Mouse (Mus musculus): ENCODE measurements at regions not wholly inside any gene's neighbourhood (a gene's known extent, or its start where the extent isn't known, plus 50 kb on each side); places are given as distances from the start of the nearest gene placed in this dataset.

DNA sequence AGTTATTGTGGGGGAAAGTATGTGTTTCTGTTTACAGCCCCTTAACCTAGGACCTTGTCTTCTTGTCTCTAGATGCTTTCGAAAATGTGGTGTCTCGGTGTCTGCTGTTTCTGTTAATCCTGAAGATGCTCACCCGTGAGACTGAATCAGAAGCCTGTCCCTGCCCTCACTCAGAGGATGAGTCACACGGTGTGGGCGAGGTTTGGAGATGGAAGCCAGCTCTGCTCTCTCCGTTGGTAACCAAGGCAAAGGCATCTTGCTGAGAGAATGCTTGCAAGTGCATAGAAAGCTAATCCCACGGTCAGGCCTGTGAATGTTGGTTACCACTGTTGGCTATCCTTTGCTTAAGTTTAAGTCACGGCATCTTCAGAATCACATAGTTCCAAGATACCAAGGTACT, 72.9 kb upstream of the Scel start:
- Histone ChIP-seq H3K9me3 (ENCODE audit: low read length) (no peaks in the 10 kb centered on the region), H3K36me3 (ENCODE audit: insufficient read depth) (no peaks in the 10 kb centered on the region), H3K4me3 (ENCODE audit: low read depth, low read length) (no peak overlapping the region), H3K27ac (ENCODE audit: low read depth, low read length) (no peak overlapping the region), H3K4me2 (ENCODE audit: low read depth) (no peak overlapping the region), H3K27me3 (ENCODE audit: insufficient read depth, low read length) (no peaks in the 10 kb centered on the region), H3K9ac (no peak overlapping the region), H3K4me1 (ENCODE audit: insufficient read depth) (no peaks in the 10 kb centered on the region)
- no peak for TF ChIP-seq CTCF (IDR thresholded peaks at IDR 0.05; ENCODE audit: low read depth)
- ATAC-seq (peak; percentile 51; the same call in 1 of the 2 replicates), DNase-seq (no peak)
- 74% methylated on average over 8 of the region's 8 CpGs for WGBS

DNA sequence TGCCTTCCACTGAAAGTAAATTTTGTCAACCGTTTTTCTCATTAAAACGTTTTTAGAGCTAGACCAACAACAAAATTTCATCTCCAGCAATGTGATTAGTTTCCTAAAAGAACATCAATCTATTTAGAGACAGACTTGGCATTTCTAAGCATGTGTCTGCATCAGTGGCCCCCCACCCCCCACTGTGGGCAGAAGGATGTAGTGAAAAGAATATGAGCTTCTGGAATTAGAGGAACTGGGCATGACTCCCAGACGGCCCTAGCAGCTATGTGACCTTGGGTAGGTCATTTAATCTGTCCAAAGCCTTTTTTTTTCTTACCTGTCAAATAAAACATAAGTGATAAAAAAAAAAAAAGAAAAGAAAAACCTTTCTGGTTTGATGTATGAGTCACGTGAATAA, 78.9 kb upstream of the Scel start:
- H3K4me2 ChIP-seq (ENCODE audit: low read depth) = no peak overlapping the region
- H3K4me3 ChIP-seq (ENCODE audit: low read depth, low read length) = no peak overlapping the region
- WGBS = 58% methylated on average over 4 of the region's 4 CpGs
- no peak for DNase-seq
- no peaks in the 10 kb centered on the region for H3K9me3 ChIP-seq (ENCODE audit: low read length)
- no peak overlapping the region for H3K9ac ChIP-seq
- no peak for TF ChIP-seq CTCF (IDR thresholded peaks at IDR 0.05; ENCODE audit: low read depth)
- H3K36me3 ChIP-seq (ENCODE audit: insufficient read depth) = no peaks in the 10 kb centered on the region
- no peaks in the 10 kb centered on the region for H3K27me3 ChIP-seq (ENCODE audit: insufficient read depth, low read length)
- no peak overlapping the region for H3K27ac ChIP-seq (ENCODE audit: low read depth, low read length)
- H3K4me1 ChIP-seq (ENCODE audit: insufficient read depth) = no peaks in the 10 kb centered on the region
- ATAC-seq = no peak

DNA sequence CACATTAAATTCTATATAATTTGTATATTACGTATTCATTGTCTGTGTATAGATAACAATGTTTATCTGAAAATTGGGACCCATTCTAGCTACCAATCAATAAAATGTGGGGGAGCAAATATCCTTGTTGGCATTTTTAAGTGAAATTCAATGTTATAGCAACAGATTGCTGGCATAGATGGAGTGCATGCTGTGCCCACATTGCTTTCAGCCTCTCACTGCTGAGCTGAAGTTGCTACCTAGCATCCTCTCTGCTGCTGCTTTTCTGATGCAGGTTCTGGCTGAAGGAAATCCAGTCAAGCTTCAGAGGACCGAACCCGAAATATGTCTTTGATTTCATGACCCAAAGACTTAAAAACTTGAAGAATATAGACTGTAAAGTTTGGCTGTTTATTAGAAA, 80.0 kb upstream of the Scel start:
- no peak for ATAC-seq
- Histone ChIP-seq H3K27ac (ENCODE audit: low read depth, low read length) (no peak overlapping the region), H3K27me3 (ENCODE audit: insufficient read depth, low read length) (no peaks in the 10 kb centered on the region), H3K9ac (no peak overlapping the region), H3K4me1 (ENCODE audit: insufficient read depth) (no peaks in the 10 kb centered on the region), H3K36me3 (ENCODE audit: insufficient read depth) (no peaks in the 10 kb centered on the region), H3K9me3 (ENCODE audit: low read length) (no peaks in the 10 kb centered on the region), H3K4me3 (ENCODE audit: low read depth, low read length) (no peak overlapping the region), H3K4me2 (ENCODE audit: low read depth) (no peak overlapping the region)
- no peak for DNase-seq
- TF ChIP-seq CTCF (IDR thresholded peaks at IDR 0.05; ENCODE audit: low read depth) = no peak
- 88% methylated on average over 3 of the region's 3 CpGs for WGBS

DNA sequence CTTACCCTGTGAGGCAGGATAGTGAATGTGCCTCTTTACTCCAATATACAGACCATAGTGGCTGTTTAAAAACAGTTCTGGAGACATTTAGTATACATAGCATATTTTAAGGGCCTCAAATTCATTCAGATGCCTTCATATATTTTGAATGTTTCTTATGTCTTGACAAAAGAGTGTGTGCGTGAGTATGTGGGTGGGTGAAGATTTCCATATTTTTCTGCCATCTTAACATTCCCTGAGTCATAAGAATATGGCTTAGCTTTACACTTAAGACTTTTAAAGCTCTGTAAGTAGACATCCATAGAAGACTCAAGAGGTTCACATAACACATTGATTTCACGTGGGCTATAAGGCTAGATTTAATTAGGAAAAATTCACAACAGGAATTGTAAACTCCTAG, 81.3 kb upstream of the Mycbp2 start:
- ATAC-seq (no peak), DNase-seq (no peak)
- Histone ChIP-seq H3K4me3 (ENCODE audit: low read depth, low read length) (no peak overlapping the region), H3K36me3 (ENCODE audit: insufficient read depth) (no peaks in the 10 kb centered on the region), H3K27me3 (ENCODE audit: insufficient read depth, low read length) (no peaks in the 10 kb centered on the region), H3K9me3 (ENCODE audit: low read length) (no peaks in the 10 kb centered on the region), H3K27ac (ENCODE audit: low read depth, low read length) (no peak overlapping the region), H3K9ac (no peak overlapping the region), H3K4me2 (ENCODE audit: low read depth) (no peak overlapping the region), H3K4me1 (ENCODE audit: insufficient read depth) (no peaks in the 10 kb centered on the region)
- no peak for TF ChIP-seq CTCF (IDR thresholded peaks at IDR 0.05; ENCODE audit: low read depth)
- WGBS = 85% methylated on average over 2 of the region's 2 CpGs

DNA sequence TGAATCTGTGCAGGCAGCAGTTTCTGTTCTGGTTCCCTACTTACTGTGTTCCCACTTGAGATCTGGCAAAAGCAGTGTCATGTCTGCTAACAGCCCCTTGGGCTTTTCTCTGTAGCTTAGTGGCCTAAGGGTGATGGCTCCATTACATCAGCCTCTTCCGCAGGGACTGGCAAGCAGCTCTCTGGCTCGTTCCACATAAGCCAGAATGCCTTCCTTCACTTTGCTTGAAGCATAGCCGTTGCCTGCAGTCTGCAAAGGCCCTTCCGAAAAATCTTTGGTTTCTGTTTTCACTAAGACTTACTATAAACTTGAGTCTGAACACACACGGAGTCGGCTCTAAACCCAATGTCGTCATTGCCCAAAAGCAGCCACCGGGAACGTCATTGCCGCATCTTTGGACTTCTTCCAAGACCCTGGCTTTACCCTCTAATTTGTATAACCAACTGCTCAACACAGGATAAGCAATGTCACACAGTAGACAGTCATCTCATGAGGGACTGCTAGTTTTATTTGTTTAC, 74.8 kb upstream of the Mycbp2 start:
- Histone ChIP-seq H3K36me3 (ENCODE audit: insufficient read depth) (no peaks in the 10 kb centered on the region), H3K4me3 (ENCODE audit: low read depth, low read length) (no peak overlapping the region), H3K27ac (ENCODE audit: low read depth, low read length) (no peak overlapping the region), H3K9ac (no peak overlapping the region), H3K4me2 (ENCODE audit: low read depth) (no peak overlapping the region), H3K27me3 (ENCODE audit: insufficient read depth, low read length) (no peaks in the 10 kb centered on the region), H3K9me3 (ENCODE audit: low read length) (no peaks in the 10 kb centered on the region), H3K4me1 (ENCODE audit: insufficient read depth) (no peaks in the 10 kb centered on the region)
- ATAC-seq = peak; percentile 62
- 39% methylated on average over 10 of the region's 10 CpGs for WGBS
- DNase-seq = peak; percentile 31
- TF ChIP-seq CTCF (IDR thresholded peaks at IDR 0.05; ENCODE audit: low read depth) = no peak

DNA sequence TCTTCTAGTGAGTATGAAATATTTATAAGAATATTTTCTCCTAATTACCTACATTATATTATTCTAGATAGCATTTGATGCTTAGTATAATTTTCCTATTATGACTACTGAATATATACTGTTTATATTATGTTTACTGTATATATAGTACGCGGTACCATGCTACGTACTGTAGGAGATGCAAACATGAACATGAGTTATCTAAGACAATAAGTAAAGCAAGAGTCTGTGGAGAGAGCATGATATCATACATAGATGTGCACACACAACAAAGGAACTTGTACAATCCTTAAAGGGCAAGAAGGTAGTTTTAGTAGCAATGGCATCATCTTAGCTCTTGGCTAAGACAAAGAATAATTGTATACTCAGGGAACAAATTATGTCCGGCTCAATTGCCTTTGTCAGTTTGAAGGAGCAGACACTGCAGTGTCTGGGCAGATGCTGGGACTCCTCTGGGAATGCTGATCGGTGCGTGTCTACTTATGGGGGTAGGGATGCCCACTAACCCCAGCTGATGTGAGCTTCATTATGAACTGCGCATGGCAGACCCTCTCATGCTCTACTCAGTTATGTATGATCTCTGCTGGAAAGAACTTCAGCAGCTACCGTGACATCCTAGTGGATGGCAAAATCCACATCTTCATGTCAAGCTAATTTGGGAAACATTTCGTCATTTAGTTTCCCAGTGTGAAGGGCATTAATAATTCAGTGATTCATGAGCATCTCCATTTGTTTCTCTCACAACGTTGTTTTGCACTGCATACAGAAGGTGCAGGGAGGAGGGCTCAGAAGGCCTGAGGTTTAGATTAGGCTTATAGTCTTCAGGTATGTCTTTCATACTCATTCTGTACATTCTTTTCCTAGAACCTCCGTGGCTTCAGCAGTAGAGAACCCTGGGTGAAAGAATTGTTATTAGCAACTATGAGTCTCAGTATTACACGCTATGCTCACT, 70.8 kb upstream of the Mycbp2 start:
- H3K4me3 ChIP-seq (ENCODE audit: low read depth, low read length) = no peak overlapping the region
- no peaks in the 10 kb centered on the region for H3K27me3 ChIP-seq (ENCODE audit: insufficient read depth, low read length)
- H3K36me3 ChIP-seq (ENCODE audit: insufficient read depth) = no peaks in the 10 kb centered on the region
- DNase-seq (no peak), ATAC-seq (peak; percentile 27; the same call in 1 of the 2 replicates)
- no peak overlapping the region for H3K27ac ChIP-seq (ENCODE audit: low read depth, low read length)
- H3K9ac ChIP-seq = no peak overlapping the region
- TF ChIP-seq CTCF (IDR thresholded peaks at IDR 0.05; ENCODE audit: low read depth) = no peak
- WGBS = 67% methylated on average over 12 of the region's 12 CpGs
- no peaks in the 10 kb centered on the region for H3K4me1 ChIP-seq (ENCODE audit: insufficient read depth)
- H3K9me3 ChIP-seq (ENCODE audit: low read length) = no peaks in the 10 kb centered on the region
- no peak overlapping the region for H3K4me2 ChIP-seq (ENCODE audit: low read depth)

DNA sequence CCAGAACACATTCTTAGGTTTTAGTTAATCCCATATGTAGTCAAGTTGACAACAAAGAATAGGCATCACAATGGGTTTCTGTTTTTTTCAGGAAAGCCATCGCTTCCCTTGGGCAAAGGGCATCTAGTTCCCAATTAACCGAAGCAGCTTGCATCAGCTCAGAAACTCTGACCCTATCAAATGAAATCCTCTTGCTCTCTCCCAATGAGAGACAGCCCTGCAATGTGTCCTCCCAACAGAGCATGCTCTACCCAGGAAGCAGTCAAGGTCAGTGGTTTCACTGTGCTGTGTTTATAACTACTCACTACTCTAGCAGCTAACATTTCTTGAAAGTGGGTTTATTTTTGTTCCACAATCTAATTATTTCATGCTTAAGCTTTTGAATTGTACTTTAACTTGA, 58.0 kb upstream of the Mycbp2 start:
- Histone ChIP-seq H3K9ac (no peak overlapping the region), H3K4me2 (ENCODE audit: low read depth) (no peak overlapping the region), H3K4me1 (ENCODE audit: insufficient read depth) (no peaks in the 10 kb centered on the region), H3K4me3 (ENCODE audit: low read depth, low read length) (no peak overlapping the region), H3K27me3 (ENCODE audit: insufficient read depth, low read length) (no peaks in the 10 kb centered on the region), H3K36me3 (ENCODE audit: insufficient read depth) (no peaks in the 10 kb centered on the region), H3K27ac (ENCODE audit: low read depth, low read length) (no peak overlapping the region), H3K9me3 (ENCODE audit: low read length) (no peaks in the 10 kb centered on the region)
- DNase-seq = no peak
- ATAC-seq = no peak
- 74% methylated on average over 2 of the region's 2 CpGs for WGBS
- TF ChIP-seq CTCF (IDR thresholded peaks at IDR 0.05; ENCODE audit: low read depth) = no peak
